Mouse (Mus musculus) gonadal fat pad, adult 2 months (tissue): Measurements from ENCODE around the gene Fbxo47. TPM values are rescaled to one million over a fixed set of nuclear protein-coding genes. Genes with fewer than 3 reads are reported as not detected.

Experiments
- DNase-seq: peaks from one replicate; pipeline ENCODE4 v3.0.0-alpha.2; 2012; ENCODE audit warnings: low read depth
- polyA plus RNA-seq: library from polyadenylated mRNA; depleted of rRNA; stranded (reverse); fragments of >200 nt; gene quantifications from 2 replicates; pipeline ENCODE4 v1.2.3, GENCODE M21; 2012; rRNA removed

Fbxo47 gene
- polyA plus RNA-seq, 1 experiment = 0.39 TPM

- DNase-seq = no peak
Observed at GRCm38 (mm10) chr11:97811569-97812362, 72.2 kb downstream of the Fbxo47 start.

GRCm38 (mm10) chr11:97810970-97811369 is 73.0 kb downstream of the Fbxo47 start:
- no peak for DNase-seq

DNA sequence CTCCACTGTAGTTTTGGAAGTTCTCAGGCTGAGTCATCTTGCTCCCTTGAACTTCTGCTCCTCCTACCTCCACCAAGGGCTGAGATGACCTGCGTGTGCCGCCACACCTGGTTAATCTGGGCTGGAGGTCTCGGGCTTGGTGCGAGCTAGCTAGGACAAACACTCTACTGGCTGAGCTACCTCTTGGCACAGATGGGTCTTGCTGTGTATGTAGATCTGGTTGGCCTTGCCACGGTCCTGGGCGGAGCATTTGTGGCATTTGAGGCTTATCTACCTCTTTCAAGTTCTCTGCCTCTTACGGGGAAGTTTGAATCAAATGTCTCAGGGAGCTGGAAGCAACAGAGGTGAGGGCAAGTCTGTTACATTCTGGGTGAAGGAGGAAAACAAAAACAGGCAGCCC is 73.6 kb downstream of the Fbxo47 start:
- no peak for DNase-seq

- no peak for DNase-seq
Observed at GRCm38 (mm10) chr11:97809235-97810121, 74.5 kb downstream of the Fbxo47 start.

DNA sequence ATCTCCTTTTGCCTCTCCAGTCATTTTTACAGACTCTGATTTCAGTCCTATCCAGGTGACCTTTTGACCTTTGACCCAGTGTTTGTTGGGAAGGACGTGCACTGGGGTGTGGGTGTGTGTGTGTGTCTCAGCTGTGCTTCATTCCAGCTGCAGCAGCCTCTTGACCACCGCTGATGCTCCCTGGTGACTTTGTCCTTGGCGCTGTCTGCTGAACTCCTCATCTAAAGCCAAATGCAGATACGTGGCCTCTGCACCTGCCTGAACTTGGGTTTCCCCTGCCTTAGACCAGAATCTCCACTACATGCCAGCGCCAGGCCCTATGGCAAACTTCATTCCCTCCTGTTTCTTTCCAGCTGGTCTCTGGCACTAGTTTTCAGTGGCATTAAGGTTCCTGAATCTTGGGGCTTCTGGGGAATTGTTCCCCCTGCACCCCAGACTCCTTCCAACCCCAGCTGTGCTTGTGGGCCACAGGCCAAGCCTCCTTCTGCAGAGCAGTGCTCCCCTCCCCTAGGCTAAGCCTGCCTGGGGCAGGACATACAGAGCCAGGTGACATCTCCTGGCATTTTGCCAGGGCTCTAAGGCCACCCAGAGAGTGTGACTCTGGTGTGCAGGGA is 75.2 kb downstream of the Fbxo47 start:
- no peak for DNase-seq

DNA sequence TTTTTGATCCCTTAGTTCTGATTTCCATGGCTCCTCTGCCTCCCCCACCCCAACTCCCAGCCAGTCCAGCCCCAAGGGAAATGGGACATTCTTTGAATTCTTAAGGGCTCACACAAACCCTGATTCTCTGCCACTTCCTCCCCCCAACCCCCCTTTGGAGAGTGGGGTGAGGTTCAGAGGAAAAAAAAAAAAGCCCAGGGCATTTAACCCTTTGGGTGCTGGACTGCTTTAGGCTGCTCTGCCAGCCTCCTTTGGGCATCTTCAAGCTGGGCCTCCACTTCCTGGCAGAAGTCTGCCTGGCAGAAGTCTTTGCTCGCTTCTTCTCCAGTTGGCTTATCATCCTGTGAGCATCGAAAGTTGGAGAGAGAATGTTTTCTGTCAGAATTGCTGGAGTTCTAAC is 75.9 kb downstream of the Fbxo47 start:
- DNase-seq = no peak

DNA sequence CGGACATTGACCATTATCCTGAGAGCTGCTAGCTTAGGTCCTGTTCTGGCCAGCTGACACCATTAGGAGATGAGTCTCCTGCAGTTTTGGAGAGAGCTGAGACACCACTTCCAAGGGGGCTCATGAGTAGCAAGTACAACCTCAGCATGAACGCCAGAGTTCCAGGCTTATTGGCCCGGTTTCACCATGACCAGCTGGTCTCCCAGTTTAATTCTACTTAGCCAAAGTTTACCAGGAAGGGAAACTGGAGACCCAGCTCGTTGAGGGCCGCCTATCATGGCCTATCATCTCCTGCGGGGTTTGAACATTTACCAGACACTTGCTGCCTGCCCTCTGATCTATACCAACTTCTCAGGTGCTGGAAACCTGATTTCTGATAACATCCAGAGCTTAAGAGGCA is 76.3 kb downstream of the Fbxo47 start:
- DNase-seq = no peak

- DNase-seq = no peak
Observed at GRCm38 (mm10) chr11:97806613-97806964, 77.4 kb downstream of the Fbxo47 start.

DNA sequence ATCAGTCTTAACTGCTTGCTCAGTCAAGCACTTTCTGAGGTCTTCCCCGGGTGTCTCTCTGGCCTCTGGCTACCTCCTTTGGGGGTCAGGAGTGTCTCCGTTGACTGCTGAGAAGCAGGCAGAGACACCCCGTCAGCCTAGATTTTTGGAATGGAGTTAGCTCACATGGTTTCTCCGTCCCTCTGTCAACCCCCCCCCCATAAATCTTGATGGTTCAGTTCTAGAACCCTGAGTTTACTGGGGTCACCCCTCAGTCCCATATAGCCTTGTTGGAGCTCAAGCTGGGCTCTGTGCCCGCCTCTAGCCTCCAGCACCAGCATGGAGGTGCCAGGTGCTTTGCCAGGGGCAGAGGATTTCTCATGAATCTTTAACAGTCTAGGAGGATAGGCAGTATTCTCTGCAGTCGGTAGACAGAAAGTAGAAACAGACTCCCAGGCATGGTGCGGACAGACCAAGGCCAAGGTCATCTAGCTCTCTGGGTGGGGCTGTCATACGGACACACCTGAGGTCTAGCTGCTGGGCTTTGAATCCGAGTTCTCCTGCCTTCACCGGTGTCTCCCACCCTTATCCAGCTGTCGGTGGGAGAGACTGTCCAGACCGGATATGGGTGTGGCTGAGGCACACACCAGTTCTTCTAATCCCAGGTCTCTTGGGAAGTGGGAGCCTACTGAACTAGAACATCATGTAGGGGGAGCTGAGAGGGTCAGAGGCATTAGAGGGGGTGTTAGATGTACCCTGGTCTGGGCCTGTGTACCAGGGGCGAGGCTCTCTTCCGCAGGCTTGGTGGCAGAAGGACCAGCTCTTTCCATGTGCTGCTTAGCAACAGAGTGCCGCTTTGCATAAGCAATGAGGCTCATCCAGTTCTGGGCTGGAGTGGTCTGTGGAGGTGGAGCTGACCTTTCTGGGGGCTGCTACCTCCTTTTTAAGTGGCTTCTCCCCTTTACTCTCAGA is 78.0 kb downstream of the Fbxo47 start:
- no peak for DNase-seq

- DNase-seq = no peak
Observed at GRCm38 (mm10) chr11:97804841-97805661, 78.9 kb downstream of the Fbxo47 start.

GRCm38 (mm10) chr11:97803847-97804246 is 80.1 kb downstream of the Fbxo47 start:
- no peak for DNase-seq

Other genes starting within 250 kb of the Fbxo47 start
- gene Mllt6, start 220.7 kb downstream of the Fbxo47 start, polyA plus RNA-seq = 24.5 and 28.8 TPM in 2 replicates
- gene Cisd3, start 198.3 kb downstream of the Fbxo47 start, polyA plus RNA-seq = 54.1 and 83.1 TPM in 2 replicates
- gene Pcgf2, start 183.7 kb downstream of the Fbxo47 start, polyA plus RNA-seq = 33.7 and 43.8 TPM in 2 replicates
- 327 and 453 TPM in 2 replicates for gene Psmb3, start 180.8 kb downstream of the Fbxo47 start, polyA plus RNA-seq
- 16.5 and 17.9 TPM in 2 replicates for gene Pip4k2b, start 139.4 kb downstream of the Fbxo47 start, polyA plus RNA-seq
- 8.3 and 8.7 TPM in 2 replicates for gene Cwc25, start 117.6 kb downstream of the Fbxo47 start, polyA plus RNA-seq
- gene 1700001P01Rik, start 108.2 kb downstream of the Fbxo47 start, polyA plus RNA-seq = 0.70 TPM in 1 of 2 replicates, not detected in the other
- 161 and 167 TPM in 2 replicates for gene Rpl23, start 101.7 kb downstream of the Fbxo47 start, polyA plus RNA-seq
- gene Lasp1, start 85.2 kb downstream of the Fbxo47 start, polyA plus RNA-seq = 106 and 107 TPM in 2 replicates
- 1.3 and 2.1 TPM in 2 replicates for gene B230217C12Rik, start 43.4 kb downstream of the Fbxo47 start, polyA plus RNA-seq
- gene Plxdc1, start 102.3 kb upstream of the Fbxo47 start, polyA plus RNA-seq = 5.6 and 9.0 TPM in 2 replicates
- 2.1 and 2.2 TPM in 2 replicates for gene Arl5c, start 112.0 kb upstream of the Fbxo47 start, polyA plus RNA-seq
- 9.0 and 13.8 TPM in 2 replicates for gene Cacnb1, start 138.9 kb upstream of the Fbxo47 start, polyA plus RNA-seq
- gene Rpl19, start 142.6 kb upstream of the Fbxo47 start, polyA plus RNA-seq = 1,005 and 1,089 TPM in 2 replicates
- gene Stac2, start 169.3 kb upstream of the Fbxo47 start, polyA plus RNA-seq = 1.6 and 4.3 TPM in 2 replicates